Mouse (Mus musculus): ENCODE results near the gene Smarcc2.
A peak's percentile ranks its signal among the peaks of the same experiment; 100 is the strongest.

Smarcc2 gene

GRCm38 (mm10) chr10:128458719-128459408, at the start of gene Smarcc2:
Gene Smarcc2, plus strand, starts transcription at chr10:128459248.
- peak; percentile 83 for DNase-seq

GRCm38 (mm10) chr10:128409692-128410559, 49.1 kb upstream of the Smarcc2 start:
- DNase-seq: peak; percentile 99

- peak; percentile 20 for DNase-seq
Observed at GRCm38 (mm10) chr10:128410560-128410845, 48.5 kb upstream of the Smarcc2 start.

GRCm38 (mm10) chr10:128411211-128412054, 47.6 kb upstream of the Smarcc2 start, which contains the start of the genes Nabp2 and Rnf41:
Gene Nabp2, minus strand, starts transcription at chr10:128411492.
Gene Rnf41, plus strand, starts transcription at chr10:128411657.
- peak; percentile 98 for DNase-seq

- peak; percentile 35 for DNase-seq
Observed at GRCm38 (mm10) chr10:128412055-128412381, 47.0 kb upstream of the Smarcc2 start.

GRCm38 (mm10) chr10:128412558-128412957, 46.5 kb upstream of the Smarcc2 start:
- no peak for DNase-seq

GRCm38 (mm10) chr10:128413076-128413475, 46.0 kb upstream of the Smarcc2 start:
- DNase-seq: no peak

- DNase-seq: no peak
Observed at GRCm38 (mm10) chr10:128414848-128415247, 44.2 kb upstream of the Smarcc2 start.

GRCm38 (mm10) chr10:128422426-128422825, 36.6 kb upstream of the Smarcc2 start:
- no peak for DNase-seq

- peak; percentile 14 for DNase-seq
Observed at GRCm38 (mm10) chr10:128424604-128425003, 34.4 kb upstream of the Smarcc2 start.

GRCm38 (mm10) chr10:128425260-128425659, 33.8 kb upstream of the Smarcc2 start:
- no peak for DNase-seq

- no peak for DNase-seq
Observed at GRCm38 (mm10) chr10:128429052-128429451, 30.0 kb upstream of the Smarcc2 start.

GRCm38 (mm10) chr10:128429454-128429853, 29.6 kb upstream of the Smarcc2 start:
- DNase-seq: no peak

GRCm38 (mm10) chr10:128433417-128433816, 25.6 kb upstream of the Smarcc2 start:
- DNase-seq: no peak

- no peak for DNase-seq
Observed at GRCm38 (mm10) chr10:128434681-128435080, 24.4 kb upstream of the Smarcc2 start.

GRCm38 (mm10) chr10:128435186-128435823, 23.7 kb upstream of the Smarcc2 start:
- peak; percentile 73 for DNase-seq

- DNase-seq: no peak
Observed at GRCm38 (mm10) chr10:128435873-128436272, 23.2 kb upstream of the Smarcc2 start.

- DNase-seq: no peak
Observed at GRCm38 (mm10) chr10:128436376-128436775, 22.7 kb upstream of the Smarcc2 start.

- DNase-seq: peak; percentile 69
Observed at GRCm38 (mm10) chr10:128438675-128439279, 20.3 kb upstream of the Smarcc2 start.

GRCm38 (mm10) chr10:128440407-128440806, 18.6 kb upstream of the Smarcc2 start:
- DNase-seq: peak; percentile 40

GRCm38 (mm10) chr10:128441324-128442119, 17.5 kb upstream of the Smarcc2 start:
- DNase-seq: no peak
